Mouse (Mus musculus) olfactory bulb, adult 2 months (tissue): ENCODE measurements around the gene Gnat1.

ENCODE experiments used
- CTCF ChIP-seq: fragments of 200-500 bp; IDR thresholded peaks from 2 replicates; pipeline ENCODE4 v1.5.1; 2012; ENCODE audit warnings: low read depth, mild to moderate bottlenecking, low read length, moderate library complexity; ENCODE audit not compliant: insufficient read depth
- POLR2A ChIP-seq: fragments of 200-500 bp; IDR thresholded peaks from 2 replicates; pipeline ENCODE4 v1.6.1; 2012; ENCODE audit warnings: mild to moderate bottlenecking, low read depth, low read length, moderate library complexity; ENCODE audit not compliant: insufficient read depth

- TF ChIP-seq CTCF (no peak), POLR2A (no peak)
These were observed 54.0 kb downstream of the Gnat1 start for GRCm38 (mm10) chr9:107625351-107626128.
